Mouse (Mus musculus) intestine, embryonic 16.5 days (tissue): Measurements from ENCODE around the gene Acot5. TPM values are rescaled to one million over a fixed set of nuclear protein-coding genes. Genes with fewer than 3 reads are reported as not detected.

Experiments
- polyA plus RNA-seq: library from polyadenylated mRNA; unstranded; fragments of >200 nt; fragmentation: Nextera tagmentation; extraction: Ambion mirVana; gene quantifications from 2 replicates; pipeline ENCODE4 v1.2.1, GENCODE M21; 2015

Acot5 gene
- polyA plus RNA-seq, 1 experiment from 2014 or later = 0.28 TPM

Other genes with a start within 250 kb of the Acot5 start
- gene Numb, start 147.4 kb upstream of the Acot5 start, polyA plus RNA-seq = 35.7 and 36.1 TPM in 2 replicates
- 10.2 and 11.7 TPM in 2 replicates for gene Riox1, start 118.7 kb upstream of the Acot5 start, polyA plus RNA-seq
- not detected in 2 replicates for gene Heatr4, start 84.5 kb upstream of the Acot5 start, polyA plus RNA-seq
- 35.3 and 39.5 TPM in 2 replicates for gene Acot2, start 81.5 kb upstream of the Acot5 start, polyA plus RNA-seq
- gene Acot1, start 59.8 kb upstream of the Acot5 start, polyA plus RNA-seq = 159 and 188 TPM in 2 replicates
- gene Acot4, start 30.9 kb upstream of the Acot5 start, polyA plus RNA-seq = 12.9 and 20.6 TPM in 2 replicates
- not detected in 2 replicates for gene Gm49366, start 30.4 kb upstream of the Acot5 start, polyA plus RNA-seq
- 7.0 and 11.7 TPM in 2 replicates for gene Acot3, start 17.2 kb upstream of the Acot5 start, polyA plus RNA-seq
- 2.5 and 3.2 TPM in 2 replicates for gene Acot6, start 31.3 kb downstream of the Acot5 start, polyA plus RNA-seq
- 2.4 and 3.4 TPM in 2 replicates for gene Dnal1, start 45.0 kb downstream of the Acot5 start, polyA plus RNA-seq
- 0.34 and 0.67 TPM in 2 replicates for gene Pnma1, start 79.2 kb downstream of the Acot5 start, polyA plus RNA-seq
- gene Elmsan1, start 149.6 kb downstream of the Acot5 start, polyA plus RNA-seq = 6.3 and 6.7 TPM in 2 replicates
- gene Ptgr2, start 215.9 kb downstream of the Acot5 start, polyA plus RNA-seq = 58.1 and 60.2 TPM in 2 replicates
- gene Zfp410, start 247.5 kb downstream of the Acot5 start, polyA plus RNA-seq = 54.8 and 61.5 TPM in 2 replicates